Mouse (Mus musculus): ENCODE measurements around the gene Lce1l. TPM values are rescaled to one million over a fixed set of nuclear protein-coding genes. Genes with fewer than 3 reads are reported as not detected.
"Not testable (repeated sequence)": the region's sequence is repeated elsewhere in the genome, so short reads cannot be mapped to it uniquely, and the experiment has no call there.

Gene Lce1l
- polyA plus RNA-seq (2016; fragmentation: Nextera tagmentation; extraction: Ambion mirVana): not detected in 2 replicates

DNA sequence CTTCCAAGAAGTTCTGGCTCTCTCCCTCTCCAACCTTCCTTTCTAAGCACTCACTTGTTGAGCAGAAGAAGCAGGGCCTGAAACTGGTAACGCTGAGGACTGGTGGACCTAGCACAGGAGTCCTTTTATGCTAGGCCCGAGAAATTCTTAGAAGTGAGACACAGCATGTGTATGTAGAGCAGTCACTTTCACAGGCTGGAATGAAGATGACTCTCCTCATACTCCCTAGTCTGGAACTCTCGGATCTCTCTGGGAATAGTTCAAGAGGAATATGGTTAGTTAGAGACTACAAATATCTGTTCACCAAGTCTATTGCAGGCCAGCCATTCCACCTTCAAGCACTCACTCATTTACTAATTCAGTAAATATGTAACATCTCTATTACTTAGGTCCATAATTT is at the start of gene Lce1l:
TSS of gene Lce1l (minus strand) at position 101 of the 400 bp plus-strand sequence.
- WGBS (ENCODE audit: insufficient replicate concordance): 61% methylated on average over 3 of the region's 3 CpGs
- no peak for ATAC-seq
- Histone ChIP-seq H3K9ac (no peak within 1 kb of the TSS), H3K4me3 (no peak within 1 kb of the TSS), H3K4me1 (no peaks in the 10 kb centered on the region), H3K27me3 (replicated peaks) (no peaks in the 10 kb centered on the region), H3K27ac (no peak within 1 kb of the TSS), H3K4me2 (no peak within 1 kb of the TSS), H3K9me3 (replicated peaks) (no peaks in the 10 kb centered on the region), H3K36me3 (no peaks in the 10 kb centered on the region)

GRCm38 (mm10) chr3:92894489-92894888 is 43.4 kb upstream of the Lce1l start:
- Histone ChIP-seq H3K9ac (no peak overlapping the region), H3K27ac (no peak overlapping the region), H3K27me3 (replicated peaks) (no peaks in the 10 kb centered on the region), H3K4me2 (no peak overlapping the region), H3K9me3 (replicated peaks) (no peaks in the 10 kb centered on the region), H3K36me3 (no peaks in the 10 kb centered on the region), H3K4me1 (no peaks in the 10 kb centered on the region), H3K4me3 (no peak overlapping the region)
- no peak for ATAC-seq
- WGBS (ENCODE audit: insufficient replicate concordance): 15% methylated on average over 1 of the region's 1 CpGs

GRCm38 (mm10) chr3:92894063-92894462 is 43.0 kb upstream of the Lce1l start:
- Histone ChIP-seq H3K27ac (no peak overlapping the region), H3K9ac (no peak overlapping the region), H3K36me3 (no peaks in the 10 kb centered on the region), H3K27me3 (replicated peaks) (no peaks in the 10 kb centered on the region), H3K4me3 (no peak overlapping the region), H3K9me3 (replicated peaks) (no peaks in the 10 kb centered on the region), H3K4me2 (no peak overlapping the region), H3K4me1 (no peaks in the 10 kb centered on the region)
- 51% methylated on average over 3 of the region's 3 CpGs for WGBS (ENCODE audit: insufficient replicate concordance)
- no peak for ATAC-seq

DNA sequence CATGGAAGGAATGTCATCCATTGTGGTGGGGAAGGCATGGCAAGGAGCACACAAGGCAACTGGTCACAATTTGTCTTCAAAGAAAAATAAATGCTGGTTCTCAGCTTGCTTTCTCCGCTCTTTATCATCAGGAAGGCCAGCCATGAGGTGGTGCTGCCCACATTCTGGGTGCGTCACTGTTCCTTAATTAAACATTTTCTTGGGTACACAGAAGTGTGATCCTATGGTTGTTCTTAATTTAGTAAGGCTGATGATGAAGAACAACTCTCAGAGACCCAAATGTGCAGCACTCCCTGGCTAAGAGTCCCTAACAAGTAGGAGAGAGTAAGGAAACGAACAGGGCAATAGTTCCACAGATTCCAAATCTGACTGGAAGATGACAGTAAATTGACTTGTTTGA is 23.1 kb upstream of the Lce1l start:
- H3K36me3 ChIP-seq: no peaks in the 10 kb centered on the region
- H3K27me3 ChIP-seq (replicated peaks): no peaks in the 10 kb centered on the region
- H3K4me1 ChIP-seq: no peaks in the 10 kb centered on the region
- WGBS (ENCODE audit: insufficient replicate concordance): 65% methylated on average over 3 of the region's 3 CpGs
- H3K4me2 ChIP-seq: no peak overlapping the region
- no peak for ATAC-seq
- H3K27ac ChIP-seq: no peak overlapping the region
- no peaks in the 10 kb centered on the region for H3K9me3 ChIP-seq (replicated peaks)
- H3K4me3 ChIP-seq: no peak overlapping the region
- no peak overlapping the region for H3K9ac ChIP-seq

GRCm38 (mm10) chr3:92870116-92870515 is 19.0 kb upstream of the Lce1l start, which contains the start of gene 2310050C09Rik:
2310050C09Rik (minus strand) TSS chr3:92870216.
- no peaks in the 10 kb centered on the region for H3K36me3 ChIP-seq
- H3K27ac ChIP-seq: no peak within 1 kb of the TSS
- no peak within 1 kb of the TSS for H3K4me3 ChIP-seq
- H3K27me3 ChIP-seq (replicated peaks): no peaks in the 10 kb centered on the region
- WGBS (ENCODE audit: insufficient replicate concordance): 60% methylated on average over 4 of the region's 4 CpGs
- no peaks in the 10 kb centered on the region for H3K4me1 ChIP-seq
- no peak for ATAC-seq
- H3K9ac ChIP-seq: no peak within 1 kb of the TSS
- H3K9me3 ChIP-seq (replicated peaks): no peaks in the 10 kb centered on the region
- no peak within 1 kb of the TSS for H3K4me2 ChIP-seq

DNA sequence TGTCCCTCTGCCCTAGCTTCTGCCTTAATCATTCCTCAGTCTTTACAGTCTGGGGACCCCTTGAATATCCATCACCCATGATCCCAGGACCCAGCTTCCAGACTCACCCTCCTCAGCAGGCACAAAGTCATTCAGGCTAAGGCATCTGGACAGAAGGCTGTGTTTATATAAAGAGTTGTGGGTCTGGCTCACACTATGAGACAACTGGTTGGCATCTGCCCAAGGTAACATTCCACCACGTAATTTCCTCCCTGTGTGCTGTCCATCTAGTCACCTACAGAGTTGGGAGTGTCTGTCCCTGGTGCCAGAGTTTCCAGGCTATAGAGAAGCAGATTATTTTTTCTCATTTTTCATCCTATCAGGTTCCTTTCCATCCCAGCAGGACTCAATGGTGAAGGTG is 24.0 kb downstream of the Lce1l start, which contains the start of gene Kprp:
TSS of gene Kprp (minus strand) at position 140 of the 400 bp plus-strand sequence.
- H3K4me2 ChIP-seq: no peak within 1 kb of the TSS
- ATAC-seq: no peak
- H3K9ac ChIP-seq: no peak within 1 kb of the TSS
- H3K36me3 ChIP-seq: no peaks in the 10 kb centered on the region
- 32% methylated on average over 1 of the region's 1 CpGs for WGBS (ENCODE audit: insufficient replicate concordance)
- 0 out of 2 replicates have a peak, but pooled peaks cover 8% of the 10 kb centered on the region for H3K9me3 ChIP-seq (replicated peaks)
- no peaks in the 10 kb centered on the region for H3K4me1 ChIP-seq
- no peak within 1 kb of the TSS for H3K27ac ChIP-seq
- no peaks in the 10 kb centered on the region for H3K27me3 ChIP-seq (replicated peaks)
- no peak within 1 kb of the TSS for H3K4me3 ChIP-seq

GRCm38 (mm10) chr3:92825808-92826207 is 25.3 kb downstream of the Lce1l start:
- ATAC-seq: no peak
- Histone ChIP-seq H3K9me3 (replicated peaks) (0 out of 2 replicates have a peak, but pooled peaks cover 8% of the 10 kb centered on the region), H3K4me1 (no peaks in the 10 kb centered on the region), H3K27ac (no peak overlapping the region), H3K4me3 (no peak overlapping the region), H3K36me3 (no peaks in the 10 kb centered on the region), H3K4me2 (no peak overlapping the region), H3K9ac (no peak overlapping the region), H3K27me3 (replicated peaks) (no peaks in the 10 kb centered on the region)
- WGBS (ENCODE audit: insufficient replicate concordance): 11% methylated on average over 1 of the region's 1 CpGs

- not testable (repeated sequence) for H3K4me2 ChIP-seq; H3K27ac ChIP-seq; H3K9me3 ChIP-seq (replicated peaks); H3K4me3 ChIP-seq; H3K36me3 ChIP-seq; H3K27me3 ChIP-seq (replicated peaks); H3K4me1 ChIP-seq; H3K9ac ChIP-seq; ATAC-seq
- WGBS (ENCODE audit: insufficient replicate concordance): 87% methylated on average over 2 of the region's 2 CpGs
These were observed 35.0 kb downstream of the Lce1l start for GRCm38 (mm10) chr3:92816036-92816435.

DNA sequence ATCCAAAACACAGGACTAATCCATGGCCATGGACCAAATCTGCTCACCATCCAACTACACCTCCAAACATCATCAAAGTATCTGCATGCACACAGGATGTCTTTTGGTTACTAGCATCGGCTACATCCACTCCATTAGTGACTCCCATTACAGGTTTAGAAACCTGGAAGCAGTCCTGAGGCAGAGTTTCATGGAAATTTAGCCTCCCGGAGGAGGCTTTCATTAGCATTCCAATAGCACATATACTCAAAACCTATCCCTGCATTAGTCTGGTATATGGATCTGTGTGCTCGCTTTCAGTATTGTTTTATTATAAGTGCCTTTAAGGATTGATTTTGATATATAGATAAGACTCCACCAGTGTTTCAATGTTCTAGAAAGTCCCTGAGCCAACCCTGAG is 35.5 kb downstream of the Lce1l start:
- WGBS (ENCODE audit: insufficient replicate concordance): 66% methylated on average over 3 of the region's 3 CpGs
- no peak for ATAC-seq

DNA sequence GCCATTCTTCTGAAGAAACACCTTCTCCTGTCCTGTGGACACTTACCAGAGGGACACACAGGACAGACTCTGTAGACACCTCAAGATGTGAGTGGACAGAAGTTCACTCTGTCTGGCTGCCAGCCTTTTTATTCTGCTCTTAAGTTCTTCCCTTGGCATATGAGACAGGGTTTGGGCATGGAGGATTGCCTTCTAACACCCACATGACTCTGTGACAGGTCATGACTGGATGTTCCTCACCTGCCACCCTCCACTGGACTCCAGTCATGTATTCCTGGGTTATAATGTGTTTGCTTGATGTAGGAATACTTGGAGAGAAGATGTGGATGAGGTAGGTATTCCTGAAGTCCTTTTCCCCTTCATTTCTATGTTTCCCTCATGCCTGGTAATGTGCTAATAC is 43.3 kb downstream of the Lce1l start, which contains the start of gene Lce1k:
TSS of gene Lce1k (minus strand) at position 101 of the 400 bp plus-strand sequence.
- no peak within 1 kb of the TSS for H3K9ac ChIP-seq
- H3K4me1 ChIP-seq: no peaks in the 10 kb centered on the region
- ATAC-seq: no peak
- no peaks in the 10 kb centered on the region for H3K9me3 ChIP-seq (replicated peaks)
- H3K4me2 ChIP-seq: no peak within 1 kb of the TSS
- no peak within 1 kb of the TSS for H3K4me3 ChIP-seq
- H3K27me3 ChIP-seq (replicated peaks): no peaks in the 10 kb centered on the region
- H3K36me3 ChIP-seq: no peaks in the 10 kb centered on the region
- no peak within 1 kb of the TSS for H3K27ac ChIP-seq

More for the DNA sequence above, 35.5 kb downstream of the Lce1l start:
- Histone ChIP-seq H3K9me3 (replicated peaks) (no peaks in the 10 kb centered on the region), H3K4me1 (no peaks in the 10 kb centered on the region), H3K27ac (no peak overlapping the region), H3K36me3 (no peaks in the 10 kb centered on the region), H3K9ac (no peak overlapping the region), H3K27me3 (replicated peaks) (no peaks in the 10 kb centered on the region), H3K4me3 (no peak overlapping the region), H3K4me2 (no peak overlapping the region)

Other genes with a start within 250 kb of the Lce1l start
- gene 2210017I01Rik, start 243.8 kb downstream of the Lce1l start, polyA plus RNA-seq (2016; fragmentation: Nextera tagmentation; extraction: Ambion mirVana): not detected in 2 replicates
- gene Lce6a, start 229.6 kb downstream of the Lce1l start, polyA plus RNA-seq (2016; fragmentation: Nextera tagmentation; extraction: Ambion mirVana): not detected in 2 replicates
- gene Lce1a1, start 203.0 kb downstream of the Lce1l start, polyA plus RNA-seq (2016; fragmentation: Nextera tagmentation; extraction: Ambion mirVana): not detected in 2 replicates
- not detected in 2 replicates for gene Lce1b, start 194.4 kb downstream of the Lce1l start, polyA plus RNA-seq (2016; fragmentation: Nextera tagmentation; extraction: Ambion mirVana)
- not detected in 2 replicates for gene Lce1a2, start 181.0 kb downstream of the Lce1l start, polyA plus RNA-seq (2016; fragmentation: Nextera tagmentation; extraction: Ambion mirVana)
- gene Lce1c, start 172.0 kb downstream of the Lce1l start, polyA plus RNA-seq (2016; fragmentation: Nextera tagmentation; extraction: Ambion mirVana): not detected in 2 replicates
- not detected in 2 replicates for gene Lce1d, start 164.1 kb downstream of the Lce1l start, polyA plus RNA-seq (2016; fragmentation: Nextera tagmentation; extraction: Ambion mirVana)
- gene Lce1e, start 142.2 kb downstream of the Lce1l start, polyA plus RNA-seq (2016; fragmentation: Nextera tagmentation; extraction: Ambion mirVana): not detected in 2 replicates
- gene Lce1f, start 130.9 kb downstream of the Lce1l start, polyA plus RNA-seq (2016; fragmentation: Nextera tagmentation; extraction: Ambion mirVana): not detected in 2 replicates
- gene Gm38119, start 112.2 kb downstream of the Lce1l start, polyA plus RNA-seq (2016; fragmentation: Nextera tagmentation; extraction: Ambion mirVana): not detected in 2 replicates
- not detected in 2 replicates for gene Lce1g, start 98.9 kb downstream of the Lce1l start, polyA plus RNA-seq (2016; fragmentation: Nextera tagmentation; extraction: Ambion mirVana)
- gene Lce1h, start 86.2 kb downstream of the Lce1l start, polyA plus RNA-seq (2016; fragmentation: Nextera tagmentation; extraction: Ambion mirVana): not detected in 2 replicates
- gene Lce1i, start 72.4 kb downstream of the Lce1l start, polyA plus RNA-seq (2016; fragmentation: Nextera tagmentation; extraction: Ambion mirVana): not detected in 2 replicates
- gene Lce1j, start 60.8 kb downstream of the Lce1l start, polyA plus RNA-seq (2016; fragmentation: Nextera tagmentation; extraction: Ambion mirVana): not detected in 2 replicates
- not detected in 2 replicates for gene Lce1k, start 43.4 kb downstream of the Lce1l start, polyA plus RNA-seq (2016; fragmentation: Nextera tagmentation; extraction: Ambion mirVana)
- not detected in 2 replicates for gene Kprp, start 24.0 kb downstream of the Lce1l start, polyA plus RNA-seq (2016; fragmentation: Nextera tagmentation; extraction: Ambion mirVana)
- gene 2310050C09Rik, start 18.9 kb upstream of the Lce1l start, polyA plus RNA-seq (2016; fragmentation: Nextera tagmentation; extraction: Ambion mirVana): not detected in 2 replicates
- not detected in 2 replicates for gene Lce3a, start 74.9 kb upstream of the Lce1l start, polyA plus RNA-seq (2016; fragmentation: Nextera tagmentation; extraction: Ambion mirVana)
- not detected in 2 replicates for gene Lce3b, start 81.7 kb upstream of the Lce1l start, polyA plus RNA-seq (2016; fragmentation: Nextera tagmentation; extraction: Ambion mirVana)
- not detected in 2 replicates for gene Lce3c, start 93.2 kb upstream of the Lce1l start, polyA plus RNA-seq (2016; fragmentation: Nextera tagmentation; extraction: Ambion mirVana)
- not detected in 2 replicates for gene Lce3d, start 106.1 kb upstream of the Lce1l start, polyA plus RNA-seq (2016; fragmentation: Nextera tagmentation; extraction: Ambion mirVana)
- not detected in 2 replicates for gene Lce3e, start 115.8 kb upstream of the Lce1l start, polyA plus RNA-seq (2016; fragmentation: Nextera tagmentation; extraction: Ambion mirVana)
- gene Lce3f, start 140.9 kb upstream of the Lce1l start, polyA plus RNA-seq (2016; fragmentation: Nextera tagmentation; extraction: Ambion mirVana): not detected in 2 replicates
- not detected in 2 replicates for gene Crct1, start 164.4 kb upstream of the Lce1l start, polyA plus RNA-seq (2016; fragmentation: Nextera tagmentation; extraction: Ambion mirVana)
- not detected in 2 replicates for gene Lce1m, start 167.8 kb upstream of the Lce1l start, polyA plus RNA-seq (2016; fragmentation: Nextera tagmentation; extraction: Ambion mirVana)
- not detected in 2 replicates for gene Gm4858, start 217.5 kb upstream of the Lce1l start, polyA plus RNA-seq (2016; fragmentation: Nextera tagmentation; extraction: Ambion mirVana)